Mouse (Mus musculus): ENCODE measurements at regions not wholly inside any gene's neighbourhood (a gene's known extent, or its start where the extent isn't known, plus 50 kb on each side); places are given as distances from the start of the nearest gene placed in this dataset.
A peak's percentile ranks its signal among the peaks of the same experiment; 100 is the strongest.

DNA sequence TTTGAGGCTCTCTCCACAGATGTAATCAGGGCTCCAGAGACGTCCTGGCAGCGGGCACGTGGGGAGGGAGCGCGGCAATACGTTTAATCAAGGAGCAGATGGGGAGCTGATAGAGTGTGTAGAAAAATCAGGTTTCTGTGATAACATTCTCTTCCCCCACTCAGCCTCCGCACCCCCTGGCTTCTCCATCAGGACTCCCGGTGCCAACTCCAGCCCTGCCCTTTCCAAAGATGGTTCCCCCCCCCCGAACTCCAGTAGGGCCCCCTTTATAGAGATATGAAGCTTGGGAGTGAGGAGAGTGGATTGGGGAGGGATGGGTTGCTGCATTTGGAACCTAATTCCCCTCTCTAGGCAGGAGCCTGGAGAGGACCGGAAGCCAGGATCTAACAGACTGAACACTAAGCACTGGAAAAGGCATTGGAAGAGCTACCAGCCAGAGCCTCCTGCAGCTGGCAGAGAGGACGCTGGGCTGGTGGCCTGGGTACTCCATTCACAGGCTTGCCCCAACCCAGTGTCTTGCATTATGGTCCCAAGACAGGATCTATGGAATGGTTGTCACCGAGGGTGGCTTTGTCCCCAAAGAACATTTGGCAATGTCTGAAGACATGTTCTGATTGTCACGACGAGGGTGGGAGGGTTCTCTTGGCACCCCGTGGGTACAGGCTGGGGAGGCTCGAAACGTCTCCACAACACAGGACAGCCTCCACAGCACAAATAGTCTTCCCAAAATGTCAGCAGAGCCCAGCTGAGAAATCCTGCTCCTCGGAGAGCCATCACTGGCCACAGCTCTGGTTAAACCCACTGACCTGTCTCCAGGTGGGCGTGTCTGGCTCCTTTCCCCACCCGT is 218.2 kb upstream of the Sdk2 start:
- peaks cover 18% of the 10 kb centered on the region for H3K4me1 ChIP-seq (ENCODE audit: control insufficient read depth, insufficient read depth, low read length)
- no peaks in the 10 kb centered on the region for H3K27me3 ChIP-seq (ENCODE audit: control insufficient read depth, insufficient read depth, low read length)
- TF ChIP-seq CTCF (IDR thresholded peaks at IDR 0.05; ENCODE audit: control insufficient read depth, insufficient read depth, insufficient replicate concordance, low read depth, low read length) (no peak), POLR2A (IDR thresholded peaks at IDR 0.05; ENCODE audit: control insufficient read depth, low read depth, low read length) (no peak)
- no peak overlapping the region for H3K4me3 ChIP-seq (ENCODE audit: control insufficient read depth, low read depth, low read length)
- H3K27ac ChIP-seq (ENCODE audit: control insufficient read depth, insufficient read depth, low read depth, low read length), result no peak overlapping the region
- H3K36me3 ChIP-seq (ENCODE audit: control insufficient read depth, insufficient read depth, low read length), result no peaks in the 10 kb centered on the region

DNA sequence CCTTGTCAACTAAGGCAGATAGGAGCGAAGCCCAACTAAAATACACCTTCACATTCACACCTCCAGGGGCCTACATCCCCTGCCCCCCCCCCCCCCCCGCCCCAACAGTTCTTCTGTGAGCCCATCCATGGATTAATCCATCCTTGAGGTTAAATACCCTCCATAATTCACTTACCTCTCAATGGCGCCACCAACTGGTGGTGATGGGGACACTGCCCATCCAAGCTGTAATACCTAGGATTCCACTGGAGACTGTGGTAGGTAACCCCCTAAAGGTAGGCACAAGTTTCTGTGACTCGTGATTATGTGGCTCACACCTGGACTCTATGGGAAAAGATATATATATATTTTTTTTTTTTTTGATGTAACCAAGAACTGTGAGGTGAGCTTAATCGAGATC is 216.4 kb upstream of the Sdk2 start:
- no peak overlapping the region for H3K4me3 ChIP-seq (ENCODE audit: control insufficient read depth, low read depth, low read length)
- H3K4me1 ChIP-seq (ENCODE audit: control insufficient read depth, insufficient read depth, low read length), result peaks cover 18% of the 10 kb centered on the region
- no peak overlapping the region for H3K27ac ChIP-seq (ENCODE audit: control insufficient read depth, insufficient read depth, low read depth, low read length)
- no peaks in the 10 kb centered on the region for H3K27me3 ChIP-seq (ENCODE audit: control insufficient read depth, insufficient read depth, low read length)
- TF ChIP-seq CTCF (IDR thresholded peaks at IDR 0.05; ENCODE audit: control insufficient read depth, insufficient read depth, insufficient replicate concordance, low read depth, low read length) (peak; percentile 25; the same call in 1 of the 2 replicates), POLR2A (IDR thresholded peaks at IDR 0.05; ENCODE audit: control insufficient read depth, low read depth, low read length) (no peak)
- no peaks in the 10 kb centered on the region for H3K36me3 ChIP-seq (ENCODE audit: control insufficient read depth, insufficient read depth, low read length)

DNA sequence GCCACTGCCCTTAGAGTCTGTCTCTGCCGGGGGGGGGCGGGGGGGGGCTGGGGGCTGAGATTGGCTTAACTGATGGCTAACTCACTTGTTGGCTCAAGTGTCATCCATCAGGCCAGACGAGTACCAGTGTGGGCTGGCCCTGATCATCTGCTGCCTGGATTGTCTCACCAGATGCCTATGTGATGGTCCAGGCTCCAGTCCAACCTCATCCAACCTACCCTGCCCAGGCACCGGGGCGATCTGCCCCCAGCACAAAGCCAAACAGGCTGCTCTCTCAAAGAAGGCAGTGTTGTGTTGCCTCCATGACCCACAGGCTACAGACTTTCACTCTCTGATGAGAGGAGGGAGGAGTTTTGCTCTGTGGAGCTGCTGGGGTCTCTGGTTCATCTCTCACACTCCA is 215.7 kb upstream of the Sdk2 start:
- Histone ChIP-seq H3K4me3 (ENCODE audit: control insufficient read depth, low read depth, low read length) (no peak overlapping the region), H3K36me3 (ENCODE audit: control insufficient read depth, insufficient read depth, low read length) (no peaks in the 10 kb centered on the region), H3K4me1 (ENCODE audit: control insufficient read depth, insufficient read depth, low read length) (peaks cover 19% of the 10 kb centered on the region), H3K27me3 (ENCODE audit: control insufficient read depth, insufficient read depth, low read length) (no peaks in the 10 kb centered on the region), H3K27ac (ENCODE audit: control insufficient read depth, insufficient read depth, low read depth, low read length) (no peak overlapping the region)
- TF ChIP-seq POLR2A (IDR thresholded peaks at IDR 0.05; ENCODE audit: control insufficient read depth, low read depth, low read length) (no peak), CTCF (IDR thresholded peaks at IDR 0.05; ENCODE audit: control insufficient read depth, insufficient read depth, insufficient replicate concordance, low read depth, low read length) (no peak)

DNA sequence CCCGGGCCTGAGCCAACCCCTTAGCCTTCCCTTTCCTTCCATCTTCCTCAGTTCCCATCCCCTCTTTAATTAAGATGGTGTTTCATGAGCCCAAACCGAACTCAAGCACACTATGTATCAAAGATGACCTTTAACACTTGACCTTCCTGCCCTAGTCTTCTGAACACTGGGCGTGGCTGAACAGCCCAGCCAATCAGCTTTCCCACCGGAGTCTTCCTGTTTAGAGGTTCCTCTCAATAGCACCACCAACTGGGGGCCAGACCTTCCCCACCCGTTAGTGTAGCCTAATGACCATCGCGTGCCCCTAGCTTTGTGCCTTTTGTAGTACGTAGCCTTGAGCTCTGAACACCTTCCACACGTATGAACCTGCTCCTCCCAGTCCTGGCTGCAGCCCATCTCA is 215.0 kb upstream of the Sdk2 start:
- Histone ChIP-seq H3K27ac (ENCODE audit: control insufficient read depth, insufficient read depth, low read depth, low read length) (no peak overlapping the region), H3K36me3 (ENCODE audit: control insufficient read depth, insufficient read depth, low read length) (no peaks in the 10 kb centered on the region), H3K4me1 (ENCODE audit: control insufficient read depth, insufficient read depth, low read length) (peaks cover 21% of the 10 kb centered on the region), H3K27me3 (ENCODE audit: control insufficient read depth, insufficient read depth, low read length) (no peaks in the 10 kb centered on the region), H3K4me3 (ENCODE audit: control insufficient read depth, low read depth, low read length) (no peak overlapping the region)
- TF ChIP-seq POLR2A (IDR thresholded peaks at IDR 0.05; ENCODE audit: control insufficient read depth, low read depth, low read length) (no peak), CTCF (IDR thresholded peaks at IDR 0.05; ENCODE audit: control insufficient read depth, insufficient read depth, insufficient replicate concordance, low read depth, low read length) (no peak)

DNA sequence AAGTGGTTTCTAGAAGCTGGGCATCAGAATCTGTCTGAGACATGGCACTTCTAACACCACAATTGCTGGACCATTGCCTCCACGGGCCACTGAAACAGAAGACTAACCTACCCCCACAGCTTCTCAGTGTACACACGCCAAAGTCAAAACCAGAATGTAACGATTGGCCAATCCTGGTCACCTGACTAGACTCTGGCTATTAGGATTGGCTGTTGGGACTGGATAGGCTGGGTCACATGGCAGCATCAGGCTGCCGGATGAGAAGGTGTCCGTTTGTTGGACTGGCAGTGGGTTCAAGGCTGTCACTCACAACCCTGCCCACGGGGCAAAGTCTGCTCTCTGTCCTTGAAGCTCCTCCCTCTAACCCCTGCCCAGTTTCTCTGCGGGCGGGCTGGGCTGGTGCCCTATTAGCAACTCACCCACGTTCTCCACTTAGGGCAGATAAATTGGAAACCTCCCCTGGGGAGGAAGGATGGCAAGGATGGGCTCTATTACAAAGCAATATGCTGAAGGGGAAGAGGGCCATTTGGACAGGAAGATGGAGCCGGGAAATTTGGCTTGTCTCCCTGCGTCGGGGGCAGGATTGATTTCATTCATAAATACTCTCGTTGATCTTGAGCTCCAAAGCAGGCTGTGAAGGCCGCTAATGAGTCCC is 214.3 kb upstream of the Sdk2 start:
- Histone ChIP-seq H3K27me3 (ENCODE audit: control insufficient read depth, insufficient read depth, low read length) (no peaks in the 10 kb centered on the region), H3K4me1 (ENCODE audit: control insufficient read depth, insufficient read depth, low read length) (peaks cover 21% of the 10 kb centered on the region), H3K4me3 (ENCODE audit: control insufficient read depth, low read depth, low read length) (peak overlapping the region; percentile 37), H3K36me3 (ENCODE audit: control insufficient read depth, insufficient read depth, low read length) (no peaks in the 10 kb centered on the region), H3K27ac (ENCODE audit: control insufficient read depth, insufficient read depth, low read depth, low read length) (no peak overlapping the region)
- TF ChIP-seq CTCF (IDR thresholded peaks at IDR 0.05; ENCODE audit: control insufficient read depth, insufficient read depth, insufficient replicate concordance, low read depth, low read length), result no peak
- no peak for TF ChIP-seq POLR2A (IDR thresholded peaks at IDR 0.05; ENCODE audit: control insufficient read depth, low read depth, low read length)

DNA sequence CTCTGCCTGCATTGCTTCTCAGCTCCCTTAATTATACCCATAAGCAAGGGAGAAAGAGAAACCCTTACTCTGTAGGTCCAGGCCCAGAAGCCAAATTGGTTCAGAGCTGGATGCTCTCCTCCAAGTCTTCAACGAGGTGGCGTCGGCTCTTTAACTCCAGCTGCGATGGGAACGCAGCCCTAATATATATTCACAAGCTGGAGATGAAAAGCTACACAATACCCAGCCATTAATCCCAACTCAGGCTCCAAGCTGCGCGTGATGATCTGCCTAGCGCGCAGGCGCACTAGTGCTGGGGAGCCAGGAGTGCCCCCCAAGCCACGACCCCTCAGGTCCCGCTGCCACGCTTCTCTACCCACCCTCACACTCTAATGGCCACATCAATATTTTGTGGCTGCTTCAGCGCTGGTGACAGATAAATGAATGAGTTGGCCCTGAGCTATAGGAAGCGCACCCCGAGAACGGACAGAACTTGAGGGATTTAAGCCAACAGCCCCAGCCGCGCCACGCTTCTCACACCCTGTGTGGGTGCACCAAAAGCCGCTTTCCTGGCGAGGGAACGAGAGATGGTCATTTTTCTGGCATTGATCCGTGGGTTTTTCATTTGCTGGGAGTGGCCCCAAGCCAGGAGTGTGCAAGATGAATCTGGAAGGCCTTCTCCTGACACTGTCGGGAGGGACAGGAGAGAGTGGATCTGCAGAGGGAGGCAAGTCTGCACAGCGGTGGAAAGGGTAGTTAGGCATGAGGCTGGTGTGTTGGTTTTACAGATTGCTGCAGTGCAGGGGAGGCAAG is 210.9 kb upstream of the Sdk2 start:
- TF ChIP-seq POLR2A (IDR thresholded peaks at IDR 0.05; ENCODE audit: control insufficient read depth, low read depth, low read length) (no peak), CTCF (IDR thresholded peaks at IDR 0.05; ENCODE audit: control insufficient read depth, insufficient read depth, insufficient replicate concordance, low read depth, low read length) (no peak)
- Histone ChIP-seq H3K4me1 (ENCODE audit: control insufficient read depth, insufficient read depth, low read length) (peaks cover 21% of the 10 kb centered on the region), H3K4me3 (ENCODE audit: control insufficient read depth, low read depth, low read length) (no peak overlapping the region), H3K36me3 (ENCODE audit: control insufficient read depth, insufficient read depth, low read length) (no peaks in the 10 kb centered on the region), H3K27ac (ENCODE audit: control insufficient read depth, insufficient read depth, low read depth, low read length) (no peak overlapping the region), H3K27me3 (ENCODE audit: control insufficient read depth, insufficient read depth, low read length) (no peaks in the 10 kb centered on the region)
